Mouse (Mus musculus) 3T3-L1 (cell line): Measurements from ENCODE around the gene Spock2.
"Not testable (repeated sequence)": the region's sequence is repeated elsewhere in the genome, so short reads cannot be mapped to it uniquely, and the experiment has no call there.

Source experiments
- DNase-seq: peaks from one replicate; pipeline ENCODE4 v3.0.0-alpha.2; 2015; ENCODE audit warnings: low read depth, low spot score

Spock2 gene

DNA sequence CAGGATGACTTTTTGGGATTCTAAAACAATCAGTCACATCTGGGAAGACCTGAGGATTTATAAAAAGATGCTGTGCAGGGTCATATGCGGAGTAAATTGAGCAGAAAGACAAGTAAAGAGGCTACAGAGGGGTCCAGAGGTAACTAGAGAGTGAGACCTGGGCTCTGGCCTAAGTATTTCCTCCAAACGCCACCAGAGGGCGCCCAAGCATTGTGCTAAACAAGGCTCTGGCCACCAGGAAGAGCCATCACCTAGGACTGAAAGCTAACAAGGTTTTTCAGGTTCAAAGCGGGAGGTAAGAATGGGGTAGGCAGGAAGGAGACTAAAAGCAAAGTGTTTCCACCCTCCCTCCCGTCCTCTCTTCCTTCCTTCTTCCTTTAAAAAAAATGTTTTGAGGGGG, 42.1 kb downstream of the Spock2 start:
- DNase-seq: peak; percentile 90

DNA sequence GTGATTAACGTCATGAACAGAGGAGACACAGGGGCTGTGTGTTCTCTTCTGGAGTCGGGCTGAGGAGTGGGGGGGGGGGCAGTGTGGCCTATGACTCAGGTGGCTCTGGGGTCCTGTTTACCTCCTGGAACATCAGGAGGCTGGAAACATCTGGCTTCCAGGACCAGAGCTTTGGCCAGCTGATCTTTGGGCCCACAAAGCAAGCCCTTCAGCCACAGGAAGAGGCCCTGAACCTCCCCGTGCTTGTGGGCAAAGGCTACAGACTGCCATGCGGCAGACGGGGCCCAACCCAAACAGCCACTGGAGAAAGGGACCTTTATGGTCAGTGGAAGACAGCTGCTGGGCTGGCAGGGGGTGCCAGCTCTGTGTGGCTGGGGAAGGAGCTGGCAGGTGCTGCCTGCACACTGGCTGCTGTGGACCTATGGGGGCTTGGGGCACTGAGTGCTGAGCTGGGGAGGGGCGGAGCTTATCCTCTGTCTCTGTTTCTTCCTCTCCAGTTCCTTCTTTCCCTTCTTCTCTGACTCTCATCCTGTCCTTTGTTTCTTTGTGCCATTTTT, 45.2 kb downstream of the Spock2 start:
- no peak for DNase-seq

DNA sequence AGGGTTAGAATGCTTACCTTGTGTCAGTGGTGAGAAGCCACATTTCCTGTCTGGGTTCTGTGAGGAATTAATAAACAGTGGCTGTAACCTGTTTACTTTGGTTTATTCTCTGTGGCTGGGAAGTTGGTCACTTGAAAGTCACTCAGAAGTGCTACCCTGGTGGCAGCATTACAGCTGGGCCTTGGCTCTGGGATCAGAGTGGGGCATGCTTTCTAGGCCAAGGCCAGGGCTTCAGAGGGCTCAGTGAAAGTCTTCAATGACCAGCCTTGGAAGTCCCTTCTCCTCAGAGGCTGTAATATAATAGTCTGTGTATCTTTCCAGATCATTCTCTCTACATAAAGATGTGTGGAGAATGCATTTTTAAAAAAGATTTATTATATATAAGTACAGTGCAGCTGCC, 50.0 kb downstream of the Spock2 start:
- DNase-seq: no peak

DNA sequence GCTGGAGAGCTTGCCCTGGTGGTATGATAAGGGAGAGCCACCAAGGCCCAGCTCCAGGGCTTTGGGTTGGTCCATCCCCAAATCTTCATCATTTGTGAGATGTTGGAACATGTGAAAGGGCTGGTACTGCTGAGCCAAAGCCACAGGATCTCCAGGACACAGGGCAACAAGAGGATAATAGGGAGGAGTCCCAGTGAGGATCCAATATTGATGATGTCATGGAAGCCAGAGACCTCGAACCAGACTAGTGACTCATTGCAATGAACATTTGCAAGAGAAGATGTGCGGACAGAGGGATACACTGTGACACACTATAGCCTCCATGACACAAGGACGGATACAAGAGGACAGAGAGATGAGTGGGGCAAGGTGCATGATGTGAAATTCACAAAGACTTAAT, 52.1 kb downstream of the Spock2 start:
- DNase-seq: no peak

DNA sequence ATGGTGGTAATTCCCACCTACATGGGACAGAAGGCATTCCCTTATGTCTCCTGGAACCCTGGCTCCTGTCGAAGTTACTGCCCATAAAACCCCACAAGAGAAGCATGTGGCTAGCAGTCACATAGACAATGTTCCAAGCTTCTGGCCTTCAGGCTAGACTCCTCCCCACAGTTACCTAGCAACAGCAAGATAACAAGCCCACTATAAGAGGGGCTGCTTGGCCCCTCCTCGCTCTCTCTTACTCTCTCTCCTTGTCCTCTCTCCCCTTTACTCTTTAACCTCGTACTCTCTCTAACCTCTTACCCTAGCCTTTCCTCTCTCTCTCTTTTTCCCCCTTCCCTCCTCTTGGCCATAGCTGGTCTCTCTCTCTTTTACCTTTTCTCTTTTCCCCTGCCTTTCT, 55.4 kb downstream of the Spock2 start:
- not testable (repeated sequence) for DNase-seq

DNA sequence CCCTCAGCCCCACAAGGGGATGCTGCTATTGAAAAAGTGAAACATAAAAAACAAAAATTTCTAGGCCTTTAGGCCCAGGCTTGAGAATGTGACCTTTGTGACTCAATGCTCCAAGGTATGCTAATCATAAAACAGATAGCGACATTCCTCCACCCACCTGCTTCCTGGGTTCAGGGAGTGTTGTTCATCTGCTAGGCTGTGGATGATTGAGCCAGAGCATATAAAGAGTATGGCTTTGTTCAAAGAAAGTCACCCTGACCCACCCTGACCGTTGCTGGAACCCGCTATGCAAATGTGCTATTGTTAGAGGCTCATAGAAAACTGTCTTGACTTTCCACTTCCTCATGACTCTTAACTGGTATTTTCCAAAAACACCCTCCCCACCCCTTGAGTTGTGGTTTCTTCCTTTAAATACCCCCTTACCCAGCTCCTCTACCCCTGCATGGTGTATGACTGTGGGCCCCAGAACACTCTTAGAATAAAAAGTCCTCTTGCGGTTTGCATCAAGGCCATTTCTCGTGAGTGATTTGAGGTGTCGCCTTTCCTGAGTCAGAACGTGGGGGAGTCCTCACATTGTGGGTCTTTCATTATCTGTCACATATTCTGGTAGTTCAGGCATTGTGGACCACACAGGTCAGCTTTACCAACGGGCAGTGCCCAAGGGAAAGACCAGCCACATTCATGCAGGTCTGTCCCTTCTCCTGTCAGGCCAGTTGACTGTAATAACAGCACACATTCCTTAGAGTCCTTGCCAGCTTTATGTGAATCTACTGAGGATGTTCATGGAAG, 56.4 kb downstream of the Spock2 start:
- DNase-seq: not testable (repeated sequence)

DNA sequence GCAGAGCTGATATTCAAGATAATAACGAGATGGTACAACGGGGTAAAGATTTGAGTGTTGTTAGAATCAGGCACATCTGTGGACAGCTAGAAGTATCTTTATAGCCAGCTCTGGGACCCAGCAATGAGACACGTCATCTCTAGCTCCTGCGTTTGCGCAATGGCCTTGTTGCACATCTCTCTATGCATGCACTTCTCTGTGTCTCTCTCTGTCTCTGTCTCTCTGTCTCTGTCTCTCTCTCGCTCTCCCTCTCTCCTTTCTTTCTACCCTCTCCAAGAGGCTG, 56.9 kb downstream of the Spock2 start:
- no peak for DNase-seq

DNA sequence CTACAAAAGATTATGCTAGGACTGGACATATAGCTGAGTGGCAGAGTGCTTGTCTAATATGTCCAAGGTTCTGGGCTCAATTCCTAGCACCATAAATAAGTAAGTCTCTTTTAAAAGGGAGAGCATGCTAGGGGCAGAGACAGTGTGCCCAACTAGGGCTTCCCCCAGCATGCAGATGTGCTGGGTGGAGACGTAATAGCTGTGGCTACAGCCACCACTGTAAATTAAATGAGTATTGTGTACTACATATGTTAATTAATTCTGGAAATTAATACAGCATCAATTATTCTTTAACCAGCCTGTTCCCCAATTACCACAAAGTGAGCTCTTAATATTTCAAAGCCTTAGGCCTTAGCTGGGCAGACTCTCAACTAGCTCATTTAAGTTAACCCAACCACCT, 58.9 kb downstream of the Spock2 start:
- DNase-seq: no peak

DNA sequence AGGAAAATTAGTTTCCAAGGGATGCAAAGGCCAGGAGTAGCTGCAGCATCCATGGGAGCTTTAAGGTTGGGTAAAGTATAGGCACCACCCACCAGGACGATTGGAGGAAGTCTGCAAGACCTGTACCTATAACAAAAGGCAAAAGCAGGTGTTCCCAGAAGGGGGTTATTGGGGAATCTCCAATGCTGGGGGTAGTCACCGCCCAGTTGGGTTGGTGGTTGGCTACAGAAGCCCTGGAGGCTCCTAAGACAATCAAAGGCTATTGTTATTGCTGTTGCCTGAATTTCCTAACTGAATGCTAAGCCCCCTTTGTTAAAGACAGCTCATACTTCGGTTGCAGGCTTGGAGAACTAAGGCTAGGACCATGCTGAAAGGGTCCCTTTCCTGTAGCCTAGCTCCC, 60.0 kb downstream of the Spock2 start:
- no peak for DNase-seq

DNA sequence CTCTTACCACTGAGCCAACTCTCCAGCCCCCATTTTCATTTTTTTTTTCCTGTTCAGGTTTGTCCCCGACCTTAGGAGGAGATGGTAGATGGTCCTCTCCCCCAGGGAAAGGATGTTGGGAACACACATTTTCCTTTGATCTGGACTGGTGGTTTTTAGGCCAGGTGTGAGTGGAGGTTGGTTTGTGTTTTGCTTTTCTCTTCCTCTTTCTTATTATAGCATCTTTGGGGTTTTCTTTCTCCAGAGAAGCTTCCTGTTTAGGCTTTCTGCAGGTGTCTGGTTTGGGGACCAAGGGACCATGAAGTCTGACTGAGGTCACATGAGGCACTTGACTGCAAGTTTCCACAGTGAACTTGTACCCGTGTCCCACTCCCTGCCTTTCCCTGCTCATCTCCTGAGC, 62.3 kb downstream of the Spock2 start:
- DNase-seq: no peak

DNA sequence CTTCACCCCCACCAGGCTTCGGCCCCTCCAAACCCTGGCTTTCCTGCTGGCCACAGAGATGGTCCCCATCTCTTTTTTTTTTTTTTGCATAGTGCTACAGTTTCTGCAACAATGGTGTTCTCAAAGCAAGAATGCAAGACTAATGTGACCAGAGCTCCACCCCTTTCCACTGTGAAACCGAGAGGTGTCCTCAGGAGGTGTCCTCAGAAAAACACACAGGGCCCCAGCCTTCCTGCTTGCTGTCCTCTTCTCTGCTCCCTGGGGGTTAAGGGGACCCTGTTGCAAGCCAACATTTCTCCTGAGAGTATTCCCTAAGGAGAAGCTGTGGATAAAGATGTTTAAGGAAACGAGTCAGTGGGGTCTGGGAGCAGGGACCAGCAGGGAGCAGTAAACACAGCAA, 62.9 kb downstream of the Spock2 start:
- no peak for DNase-seq

DNA sequence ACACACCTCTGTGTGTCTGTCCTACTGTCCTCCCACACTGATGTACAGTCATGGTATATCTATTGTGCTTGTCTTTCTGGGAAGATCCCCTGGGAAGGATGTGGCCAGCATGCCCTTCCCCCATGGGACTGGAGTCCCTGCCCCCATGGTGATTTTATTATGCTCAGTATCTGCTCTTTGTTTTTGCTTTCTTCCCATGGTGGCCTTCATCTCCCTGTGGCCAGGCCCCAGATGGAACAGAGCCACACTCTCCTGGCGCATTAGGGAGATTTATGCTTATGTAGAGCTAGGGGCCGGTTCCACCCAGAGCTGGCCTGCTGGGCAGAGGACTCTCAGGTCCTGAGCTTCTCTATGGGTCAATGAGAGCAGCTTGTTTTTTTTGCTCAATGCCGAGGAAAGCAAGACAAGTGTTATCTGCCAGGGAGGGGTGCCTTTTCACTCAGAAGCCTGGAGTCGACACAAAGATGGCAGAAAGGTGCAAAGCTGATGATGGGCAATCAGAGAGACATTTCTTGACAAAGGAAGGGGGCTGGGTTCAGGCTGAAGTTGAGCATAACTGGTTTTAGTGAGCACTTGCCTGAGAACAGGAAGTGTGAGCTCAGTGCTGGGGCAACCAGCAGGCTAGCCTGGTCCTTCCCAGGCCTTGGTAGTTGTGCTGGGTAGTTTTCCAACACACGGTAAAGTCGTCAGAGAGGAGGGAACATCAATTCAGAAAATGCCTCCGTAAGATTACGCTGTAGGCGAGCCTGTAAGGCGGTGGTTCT, 64.5 kb downstream of the Spock2 start:
- no peak for DNase-seq

DNA sequence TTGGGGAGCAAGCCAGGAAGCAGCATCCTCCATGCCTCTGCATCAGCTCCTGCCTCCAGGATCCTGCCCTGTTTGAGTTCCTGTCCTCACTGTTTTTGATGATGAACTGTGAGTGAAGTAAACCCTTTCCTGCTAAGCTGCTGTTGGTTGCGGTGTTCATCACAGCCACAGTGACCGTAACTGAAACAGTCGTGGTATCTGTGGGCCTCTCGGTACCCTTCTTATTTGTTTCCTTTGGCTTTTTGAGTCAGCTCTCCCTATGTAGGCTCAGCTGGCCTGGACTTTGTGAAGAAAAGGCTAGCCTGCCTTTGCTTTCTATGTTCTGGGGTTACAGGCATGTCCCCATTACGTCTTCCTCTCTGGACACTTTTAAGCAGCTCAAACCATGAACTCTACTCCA, 65.3 kb downstream of the Spock2 start:
- no peak for DNase-seq

DNA sequence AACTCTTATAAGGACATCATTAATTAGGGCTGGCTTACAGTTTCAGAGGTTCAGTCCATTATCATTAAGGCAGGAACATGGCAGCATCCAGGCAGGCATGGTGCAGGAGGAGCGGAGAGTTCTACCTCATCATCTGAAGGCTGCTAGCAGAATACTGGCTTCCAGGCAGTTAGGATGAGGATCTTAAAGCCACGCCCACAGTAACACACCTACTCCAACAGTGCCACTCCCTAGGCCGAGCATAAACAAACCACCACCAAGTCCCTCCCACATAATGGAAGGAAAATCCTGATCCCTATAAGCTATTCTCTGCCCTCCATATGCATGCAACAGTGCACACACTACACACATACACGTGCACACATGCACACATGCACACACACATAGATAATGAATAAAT, 66.3 kb downstream of the Spock2 start:
- DNase-seq: no peak

DNA sequence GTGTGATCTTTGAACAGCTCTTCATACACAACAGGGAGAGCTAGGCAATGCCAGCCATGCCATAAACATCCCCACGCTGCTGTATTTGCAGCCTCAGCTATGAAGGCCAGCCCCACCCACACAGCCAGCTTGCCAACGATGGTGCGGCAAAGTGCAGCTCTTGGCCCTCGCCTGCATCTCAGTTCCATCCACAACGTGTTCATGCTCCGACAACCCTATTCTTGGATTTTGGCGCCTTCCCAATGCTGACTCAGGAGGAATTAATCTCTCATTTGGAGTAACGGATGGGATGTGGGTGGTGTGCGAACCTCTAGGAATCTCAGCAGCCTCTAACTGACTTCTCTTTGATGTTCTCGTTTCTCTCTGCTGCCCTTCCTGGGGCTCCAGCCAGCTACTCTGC, 67.0 kb downstream of the Spock2 start:
- peak; percentile 10 for DNase-seq

DNA sequence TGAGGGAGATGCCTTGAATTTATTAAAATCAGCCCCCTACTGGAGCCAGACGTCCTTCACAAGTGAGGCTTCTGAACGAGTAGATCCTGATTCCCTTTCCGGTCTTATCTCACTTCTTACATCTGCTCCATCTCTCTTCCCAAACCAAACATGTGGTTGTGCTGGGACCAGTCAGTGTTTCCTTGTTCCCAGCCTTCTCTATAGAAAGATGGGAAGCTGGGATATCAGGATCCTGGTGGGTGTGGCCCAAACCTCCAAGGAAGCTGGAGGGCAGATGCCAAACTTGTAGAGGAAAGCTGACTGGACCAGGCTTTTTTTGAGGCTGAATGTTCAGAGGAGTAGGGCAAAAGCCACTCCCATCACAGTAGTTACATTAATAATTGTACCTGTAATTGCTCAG, 68.5 kb downstream of the Spock2 start:
- DNase-seq: no peak

DNA sequence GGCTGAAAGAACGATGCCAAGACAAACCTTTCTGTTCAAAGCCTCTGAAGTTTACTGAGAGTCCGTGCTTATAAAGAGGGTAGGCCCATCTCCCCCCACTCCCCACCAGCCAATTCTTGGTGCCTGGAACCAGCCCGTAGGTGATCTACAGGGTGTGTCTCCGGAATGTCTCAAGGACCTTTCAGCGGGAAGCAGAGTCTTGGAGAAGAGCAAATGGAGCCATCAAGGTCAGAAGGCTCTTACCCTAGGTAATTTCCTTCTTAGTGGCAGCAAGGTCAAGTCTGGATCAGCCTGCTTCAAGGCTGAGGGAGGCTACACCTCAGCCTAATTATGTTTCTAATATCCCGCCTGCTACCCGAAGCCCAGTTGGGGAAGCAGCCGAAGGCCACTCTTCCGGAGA, 69.3 kb downstream of the Spock2 start:
- not testable (repeated sequence) for DNase-seq
